Mouse (Mus musculus) liver, adult 2 months (tissue): ENCODE data around the gene Lrguk. TPM values are rescaled to one million over a fixed set of nuclear protein-coding genes. Genes with fewer than 3 reads are reported as not detected.
A peak's percentile ranks its signal among the peaks of the same experiment; 100 is the strongest.

Experiments
- DNase-seq: peaks from one replicate; pipeline ENCODE4 v3.0.0-alpha.2; 2011; ENCODE audit warnings: low read depth, low spot score; ENCODE audit errors: extremely low read depth
- H3K27ac ChIP-seq: fragments of 200-500 bp; replicated peaks from 2 replicates; pipeline ENCODE4 v1.5.1; 2012; ENCODE audit warnings: low read depth, mild to moderate bottlenecking, control low read depth, inconsistent platforms, low read length; ENCODE audit not compliant: insufficient read depth
- H3K27me3 ChIP-seq: fragments of 200-500 bp; 2 replicates; pipeline ENCODE4 v1.6.1; 2012; ENCODE audit warnings: mild to moderate bottlenecking, moderate library complexity, low read length, inconsistent platforms; ENCODE audit not compliant: control insufficient read depth, insufficient read depth
- H3K36me3 ChIP-seq: fragments of 200-500 bp; 2 replicates; pipeline ENCODE4 v1.6.1; 2012; ENCODE audit warnings: low read length, inconsistent platforms; ENCODE audit not compliant: control insufficient read depth, insufficient read depth
- H3K4me1 ChIP-seq: fragments of 200-500 bp; 2 replicates; pipeline ENCODE4 v1.6.1; 2011; ENCODE audit warnings: low read length; ENCODE audit not compliant: control insufficient read depth, insufficient read depth
- H3K4me3 ChIP-seq: fragments of 200-500 bp; 2 replicates; pipeline ENCODE4 v1.5.1; 2011; ENCODE audit warnings: low read depth, mild to moderate bottlenecking, control low read depth, low read length, moderate library complexity; ENCODE audit not compliant: insufficient read depth
- H3K79me2 ChIP-seq: fragments of 200-500 bp; 2 replicates; pipeline ENCODE4 v1.6.1; 2012; ENCODE audit warnings: inconsistent platforms, mild to moderate bottlenecking, low read length, moderate library complexity; ENCODE audit not compliant: control insufficient read depth, insufficient read depth
- H3K9ac ChIP-seq: fragments of 200-500 bp; 2 replicates; pipeline ENCODE4 v1.6.1; 2012; ENCODE audit warnings: low read depth, mild to moderate bottlenecking, control low read depth, inconsistent platforms, low read length
- CTCF ChIP-seq: fragments of 200-500 bp; IDR thresholded peaks from 2 replicates; pipeline ENCODE4 v1.5.1; 2011; ENCODE audit warnings: low read depth, low read length, control low read depth
- POLR2A ChIP-seq: fragments of 200-500 bp; IDR thresholded peaks from 2 replicates; pipeline ENCODE4 v1.6.1; 2011; ENCODE audit warnings: low read length, control low read depth; ENCODE audit not compliant: insufficient read depth; ENCODE audit errors: extremely low read depth
- WGBS: fragments of 180-500 bp; shearing (Covaris S2); methylation state at CpG from one replicate; pipeline ENCODE4 v1.1.7; 2018; 5-methylcytosine and 5-hydroxymethylcytosine counted together
- polyA plus RNA-seq: library from polyadenylated mRNA; depleted of rRNA; stranded (reverse); fragments of >200 nt; gene quantifications from 2 replicates; pipeline ENCODE4 v1.2.3, GENCODE M21; 2012; rRNA removed
- total RNA-seq: library from RNA; depleted of rRNA; stranded (reverse); fragments of >200 nt; gene quantifications from 2 replicates; pipeline ENCODE4 v1.2.3, GENCODE M21; 2014; rRNA removed

The Lrguk gene
- total RNA-seq = under 0.01 TPM in 2 replicates
- not detected in 2 replicates for polyA plus RNA-seq

- no peak for TF ChIP-seq CTCF
- no peak for TF ChIP-seq POLR2A
- H3K4me1 ChIP-seq = no peaks in the 10 kb centered on the region
- no peak within 1 kb of the TSS for H3K27ac ChIP-seq
- H3K27me3 ChIP-seq = no peaks in the 10 kb centered on the region; the same call in 1 of the 2 replicates
- H3K4me3 ChIP-seq = peak within 1 kb of the TSS; percentile 48
- H3K9ac ChIP-seq = no peak within 1 kb of the TSS
- WGBS = 6% methylated on average over 32 of the region's 32 CpGs
- no peaks in the 10 kb centered on the region for H3K79me2 ChIP-seq
- H3K36me3 ChIP-seq = no peaks in the 10 kb centered on the region
- peak; percentile 46 for DNase-seq
These were observed at the start of gene Lrguk for GRCm38 (mm10) chr6:34028933-34029745. Lrguk (plus strand) TSS chr6:34029448.

GRCm38 (mm10) chr6:33982709-33983108, 46.5 kb upstream of the Lrguk start:
- H3K27ac ChIP-seq = no peak overlapping the region
- no peaks in the 10 kb centered on the region for H3K79me2 ChIP-seq
- no peak overlapping the region for H3K4me3 ChIP-seq
- H3K36me3 ChIP-seq = no peaks in the 10 kb centered on the region
- no peaks in the 10 kb centered on the region for H3K27me3 ChIP-seq
- WGBS = 81% methylated on average over 9 of the region's 9 CpGs
- no peaks in the 10 kb centered on the region; the same call in 1 of the 2 replicates for H3K4me1 ChIP-seq
- TF ChIP-seq CTCF = no peak
- no peak for TF ChIP-seq POLR2A
- no peak overlapping the region for H3K9ac ChIP-seq
- DNase-seq = no peak

- no peak for DNase-seq
- no peaks in the 10 kb centered on the region for H3K27me3 ChIP-seq
- H3K79me2 ChIP-seq = no peaks in the 10 kb centered on the region
- no peaks in the 10 kb centered on the region for H3K4me1 ChIP-seq
- H3K36me3 ChIP-seq = no peaks in the 10 kb centered on the region
- H3K4me3 ChIP-seq = no peak overlapping the region
- TF ChIP-seq CTCF (no peak), POLR2A (no peak)
- H3K27ac ChIP-seq = no peak overlapping the region
- WGBS = 81% methylated on average over 5 of the region's 5 CpGs
- no peak overlapping the region for H3K9ac ChIP-seq
These were observed 42.1 kb upstream of the Lrguk start for GRCm38 (mm10) chr6:33987132-33987531.

GRCm38 (mm10) chr6:33992213-33993034, 36.8 kb upstream of the Lrguk start:
- TF ChIP-seq POLR2A (no peak), CTCF (no peak)
- H3K9ac ChIP-seq = no peak overlapping the region
- DNase-seq = no peak
- H3K79me2 ChIP-seq = no peaks in the 10 kb centered on the region
- no peaks in the 10 kb centered on the region for H3K36me3 ChIP-seq
- H3K4me3 ChIP-seq = no peak overlapping the region
- WGBS = 65% methylated on average over 24 of the region's 24 CpGs
- H3K27me3 ChIP-seq = no peaks in the 10 kb centered on the region
- H3K27ac ChIP-seq = no peak overlapping the region
- H3K4me1 ChIP-seq = no peaks in the 10 kb centered on the region

GRCm38 (mm10) chr6:33993842-33994241, 35.4 kb upstream of the Lrguk start:
- H3K4me1 ChIP-seq = no peaks in the 10 kb centered on the region
- no peak overlapping the region for H3K4me3 ChIP-seq
- H3K36me3 ChIP-seq = no peaks in the 10 kb centered on the region
- H3K27ac ChIP-seq = no peak overlapping the region
- no peaks in the 10 kb centered on the region for H3K27me3 ChIP-seq
- no peak overlapping the region for H3K9ac ChIP-seq
- H3K79me2 ChIP-seq = no peaks in the 10 kb centered on the region
- no peak for DNase-seq
- WGBS = 75% methylated on average over 6 of the region's 6 CpGs
- TF ChIP-seq POLR2A (no peak), CTCF (no peak)

GRCm38 (mm10) chr6:33998590-33998989, 30.7 kb upstream of the Lrguk start:
- no peaks in the 10 kb centered on the region for H3K79me2 ChIP-seq
- 32% methylated on average over 4 of the region's 4 CpGs for WGBS
- no peaks in the 10 kb centered on the region for H3K27me3 ChIP-seq
- TF ChIP-seq POLR2A = no peak
- TF ChIP-seq CTCF = no peak
- no peaks in the 10 kb centered on the region for H3K4me1 ChIP-seq
- H3K4me3 ChIP-seq = no peak overlapping the region
- no peak for DNase-seq
- no peak overlapping the region for H3K27ac ChIP-seq
- H3K36me3 ChIP-seq = no peaks in the 10 kb centered on the region
- H3K9ac ChIP-seq = no peak overlapping the region
